Mouse (Mus musculus) gastrocnemius, postnatal 36 days (tissue): ENCODE data around the gene Dnajc2. TPM values are rescaled to one million over a fixed set of nuclear protein-coding genes. Genes with fewer than 3 reads are reported as not detected.
"Not testable (repeated sequence)": the region's sequence is repeated elsewhere in the genome, so short reads cannot be mapped to it uniquely, and the experiment has no call there.

Experiments used
- DNase-seq, 2 experiments: peaks; one replicate each; pipeline ENCODE4 v3.0.0; 2022
- intact Hi-C: fragments of 180-260 bp; cut with DNase I; formaldehyde crosslinking; loops from one replicate; pipeline ENCODE4 v1.15.1; 2025
- total RNA-seq, 2 experiments: library from RNA; stranded (reverse); gene quantifications; 2 replicates each; pipeline ENCODE4 v1.2.3; 2021

Dnajc2 gene
- total RNA-seq, 2 experiments from 2014 or later: 17.7 to 21.2 TPM

- intact Hi-C loops: no loop called here
Observed at GRCm38 (mm10) chr5:21745966-21746365, 39.1 kb downstream of the Dnajc2 start.

GRCm38 (mm10) chr5:21744651-21745050, 40.4 kb downstream of the Dnajc2 start:
- intact Hi-C loops: loop anchor here (5.0 kb wide), 1 partner anchor 38 kb away; no protein-coding TSS in a partner anchor
- DNase-seq: no peak

More at GRCm38 (mm10) chr5:21745966-21746365, 39.1 kb downstream of the Dnajc2 start:
- no peak for DNase-seq

GRCm38 (mm10) chr5:21743606-21744005, 41.4 kb downstream of the Dnajc2 start:
- no peak for DNase-seq
- intact Hi-C loops: loop anchor here (5.0 kb wide), 1 partner anchor 39 kb away; no protein-coding TSS in a partner anchor

GRCm38 (mm10) chr5:21739881-21740280, 45.2 kb downstream of the Dnajc2 start:
- DNase-seq: no peak
- intact Hi-C loops: loop anchor here (5.0 kb wide), 1 partner anchor 42 kb away; no protein-coding TSS in a partner anchor

GRCm38 (mm10) chr5:21739120-21739519, 45.9 kb downstream of the Dnajc2 start:
- DNase-seq: no peak
- intact Hi-C loops: no loop called here

GRCm38 (mm10) chr5:21737620-21738019, 47.4 kb downstream of the Dnajc2 start:
- DNase-seq: no peak
- intact Hi-C loops: loop anchor here (2.0 kb wide), 1 partner anchor 37 kb away; the partner anchor contains the start of gene Napepld

- peak; percentile 75 to 84 for DNase-seq
- intact Hi-C loops: loop anchor here (2.0 kb wide), 1 partner anchor 36 kb away; the partner anchor contains the start of gene Napepld
Observed at GRCm38 (mm10) chr5:21736956-21737585, 48.0 kb downstream of the Dnajc2 start, which contains the start of gene Pmpcb. Pmpcb (plus strand) TSS chr5:21737141.

- no peak for DNase-seq
- intact Hi-C loops: loop anchor here (2.0 kb wide), 1 partner anchor 35 kb away; the partner anchor contains the start of gene Napepld
Observed at GRCm38 (mm10) chr5:21736046-21736445, 49.0 kb downstream of the Dnajc2 start.

- intact Hi-C loops: loop anchor here (2.0 kb wide), 1 partner anchor 77 kb away; no protein-coding TSS in a partner anchor
- DNase-seq: peak; percentile 52 to 69
Observed at GRCm38 (mm10) chr5:21735584-21735983, 49.5 kb downstream of the Dnajc2 start.

- intact Hi-C loops: loop anchor here (2.0 kb wide), 1 partner anchor 76 kb away; no protein-coding TSS in a partner anchor
- no peak for DNase-seq
Observed at GRCm38 (mm10) chr5:21735100-21735499, 50.0 kb downstream of the Dnajc2 start.

GRCm38 (mm10) chr5:21732930-21733329, 52.1 kb downstream of the Dnajc2 start:
- no peak for DNase-seq
- intact Hi-C loops: no loop called here

- no peak for DNase-seq
- intact Hi-C loops: no loop called here
Observed at GRCm38 (mm10) chr5:21732177-21732911, 52.7 kb downstream of the Dnajc2 start.

- DNase-seq: no peak
- intact Hi-C loops: no loop called here
Observed at GRCm38 (mm10) chr5:21729107-21729506, 55.9 kb downstream of the Dnajc2 start.

GRCm38 (mm10) chr5:21724872-21725271, 60.2 kb downstream of the Dnajc2 start:
- intact Hi-C loops: no loop called here
- no peak for DNase-seq

- intact Hi-C loops: no loop called here
- no peak for DNase-seq
Observed at GRCm38 (mm10) chr5:21724427-21724826, 60.6 kb downstream of the Dnajc2 start.

- DNase-seq: no peak
- intact Hi-C loops: no loop called here
Observed at GRCm38 (mm10) chr5:21719209-21719608, 65.8 kb downstream of the Dnajc2 start.

GRCm38 (mm10) chr5:21718546-21718945, 66.5 kb downstream of the Dnajc2 start:
- DNase-seq: no peak
- intact Hi-C loops: no loop called here

GRCm38 (mm10) chr5:21717165-21717715, 67.8 kb downstream of the Dnajc2 start:
- no peak for DNase-seq
- intact Hi-C loops: no loop called here

- DNase-seq: no peak
- intact Hi-C loops: no loop called here
Observed at GRCm38 (mm10) chr5:21714447-21714846, 70.6 kb downstream of the Dnajc2 start.

GRCm38 (mm10) chr5:21712127-21712715, 72.8 kb downstream of the Dnajc2 start:
- intact Hi-C loops: no loop called here
- DNase-seq: no peak

GRCm38 (mm10) chr5:21708011-21708410, 77.0 kb downstream of the Dnajc2 start:
- DNase-seq, intact Hi-C loops: not testable (repeated sequence)
